Mouse (Mus musculus) ES-E14 (cell line): ENCODE measurements at regions not wholly inside any gene's neighbourhood (a gene's known extent, or its start where the extent isn't known, plus 50 kb on each side); places are given as distances from the start of the nearest gene placed in this dataset.

Experiments used
- DNase-seq: peaks from one replicate; pipeline ENCODE4 v3.0.0-alpha.2; 2013; ENCODE audit warnings: low read depth, low spot score
- H3K27ac ChIP-seq: 2 replicates; pipeline ENCODE4 v1.5.1; 2012; ENCODE audit warnings: low read depth, mild to moderate bottlenecking, low read length, moderate library complexity, mixed read lengths; ENCODE audit not compliant: poor library complexity, insufficient read depth, severe bottlenecking
- H3K36me3 ChIP-seq: 2 replicates; pipeline ENCODE4 v1.6.1; 2012; ENCODE audit warnings: mild to moderate bottlenecking, low read length, moderate library complexity, mixed read lengths; ENCODE audit not compliant: control insufficient read depth, poor library complexity, insufficient read depth, severe bottlenecking
- H3K4me1 ChIP-seq, 2 experiments: fragments of 150-350 bp in 1 of 2; sonication (generic) in 1 of 2; 2 replicates each; pipeline ENCODE4 v1.6.1; 2012; ENCODE audit warnings: low read length in 2 of 2, mild to moderate bottlenecking in 1 of 2, mixed read lengths in 1 of 2; ENCODE audit not compliant: control insufficient read depth in 2 of 2, insufficient read depth in 2 of 2, poor library complexity in 1 of 2
- H3K4me3 ChIP-seq, 2 experiments: fragments of 150-350 bp in 1 of 2; sonication (generic) in 1 of 2; 2 replicates each; pipeline ENCODE4 v1.5.1; 2012; ENCODE audit warnings: low read length in 2 of 2, low read depth in 1 of 2, mild to moderate bottlenecking in 1 of 2, mixed read lengths in 1 of 2; ENCODE audit not compliant: insufficient read depth in 1 of 2, poor library complexity in 1 of 2, severe bottlenecking in 1 of 2
- H3K9ac ChIP-seq: 2 replicates; pipeline ENCODE4 v1.6.1; 2012; ENCODE audit warnings: low read depth, mild to moderate bottlenecking, low read length, mixed read lengths; ENCODE audit not compliant: poor library complexity, insufficient read depth, severe bottlenecking
- H3K9me3 ChIP-seq: fragments of 150-350 bp; sonication (generic); 2 replicates; pipeline ENCODE4 v1.6.1; 2012; ENCODE audit warnings: low read depth, mild to moderate bottlenecking, low read length; ENCODE audit not compliant: control insufficient read depth, insufficient read depth
- CHD2 ChIP-seq: IDR thresholded peaks from 2 replicates; pipeline ENCODE4 v1.6.1; 2014; ENCODE audit warnings: mild to moderate bottlenecking, low read depth, low read length, inconsistent platforms
- HCFC1 ChIP-seq: IDR thresholded peaks from 2 replicates; pipeline ENCODE4 v1.6.1; 2012; ENCODE audit warnings: low read length, inconsistent platforms, borderline replicate concordance; ENCODE audit not compliant: insufficient read depth
- MAFK ChIP-seq: IDR thresholded peaks from 2 replicates; pipeline ENCODE4 v1.6.1; 2014; ENCODE audit warnings: mild to moderate bottlenecking, low read depth, low read length, inconsistent platforms; ENCODE audit not compliant: insufficient read depth
- ZC3H11A ChIP-seq: IDR thresholded peaks from 2 replicates; pipeline ENCODE4 v1.6.1; 2012; ENCODE audit warnings: low read depth, mild to moderate bottlenecking, inconsistent platforms, low read length, borderline replicate concordance
- ZNF384 ChIP-seq: IDR thresholded peaks from 2 replicates; pipeline ENCODE4 v1.6.1; 2012; ENCODE audit warnings: low read depth, low read length, inconsistent platforms
- in situ Hi-C, 2 experiments: fragments of 600-800 bp; cut with MboI; formaldehyde crosslinking; loops; one replicate each; pipeline ENCODE4 v1.15.1; 2025; ENCODE audit warnings: low sequenced_read_pairs in 2 of 2, inconsistent platforms in 1 of 2; ENCODE audit not compliant: unreplicated experiment in 2 of 2

- Histone ChIP-seq H3K4me1 (peaks cover 0 to 2% of the 10 kb centered on the region in 2 experiments; a peak in 1 of 4 replicates), H3K9me3 (no peaks in the 10 kb centered on the region), H3K4me3 (no peak overlapping the region), H3K36me3 (no peaks in the 10 kb centered on the region), H3K9ac (no peak overlapping the region), H3K27ac (no peak overlapping the region)
- TF ChIP-seq ZNF384 (no peak), HCFC1 (no peak), ZC3H11A (no peak), CHD2 (no peak), MAFK (no peak)
- no peak for DNase-seq
- in situ Hi-C loops, result loop anchor here in 1 of 2 experiments (25.0 kb wide), 1 partner anchor 717 kb away; no protein-coding TSS in a partner anchor
These were observed 123.7 kb upstream of the Tank start for GRCm38 (mm10) chr2:61454729-61455128.

GRCm38 (mm10) chr2:61454311-61454728, 124.1 kb upstream of the Tank start:
- in situ Hi-C loops, result loop anchor here in 1 of 2 experiments (25.0 kb wide), 1 partner anchor 717 kb away; no protein-coding TSS in a partner anchor
- no peaks in the 10 kb centered on the region for H3K9me3 ChIP-seq
- no peaks in the 10 kb centered on the region for H3K36me3 ChIP-seq
- peak; percentile 96 for TF ChIP-seq ZC3H11A
- TF ChIP-seq HCFC1, result no peak
- peak; percentile 85 for TF ChIP-seq MAFK
- no peak overlapping the region for H3K27ac ChIP-seq
- H3K4me1 ChIP-seq, result peaks cover 0 to 2% of the 10 kb centered on the region in 2 experiments; a peak in 1 of 4 replicates
- H3K9ac ChIP-seq, result no peak overlapping the region
- DNase-seq, result peak; percentile 70
- no peak overlapping the region; a peak in 1 of 4 replicates for H3K4me3 ChIP-seq

- no peak overlapping the region for H3K27ac ChIP-seq
- TF ChIP-seq ZC3H11A, result no peak
- no peak for TF ChIP-seq MAFK
- peak; percentile 52; the same call in 1 of the 2 replicates for TF ChIP-seq ZNF384
- in situ Hi-C loops, result loop anchor here in 1 of 2 experiments (25.0 kb wide), 1 partner anchor 716 kb away; no protein-coding TSS in a partner anchor
- DNase-seq, result no peak
- peaks cover 0 to 2% of the 10 kb centered on the region in 2 experiments; a peak in 1 of 4 replicates for H3K4me1 ChIP-seq
- no peak overlapping the region for H3K4me3 ChIP-seq
- H3K9me3 ChIP-seq, result no peaks in the 10 kb centered on the region
- H3K36me3 ChIP-seq, result no peaks in the 10 kb centered on the region
- H3K9ac ChIP-seq, result no peak overlapping the region
These were observed 124.7 kb upstream of the Tank start for GRCm38 (mm10) chr2:61453490-61454281.

GRCm38 (mm10) chr2:61452581-61452980, 125.8 kb upstream of the Tank start:
- peaks cover 0 to 2% of the 10 kb centered on the region in 2 experiments; a peak in 1 of 4 replicates for H3K4me1 ChIP-seq
- in situ Hi-C loops, result loop anchor here in 1 of 2 experiments (25.0 kb wide), 1 partner anchor 715 kb away; no protein-coding TSS in a partner anchor
- no peak overlapping the region for H3K27ac ChIP-seq
- no peak overlapping the region for H3K9ac ChIP-seq
- H3K36me3 ChIP-seq, result no peaks in the 10 kb centered on the region
- no peak for DNase-seq
- no peak for TF ChIP-seq MAFK
- H3K4me3 ChIP-seq, result no peak overlapping the region
- H3K9me3 ChIP-seq, result no peaks in the 10 kb centered on the region
